Mouse (Mus musculus): ENCODE measurements around the gene Cdc42ep1. TPM values are rescaled to one million over a fixed set of nuclear protein-coding genes. Genes with fewer than 3 reads are reported as not detected.
A peak's percentile ranks its signal among the peaks of the same experiment; 100 is the strongest.

The Cdc42ep1 gene
- polyA plus RNA-seq, 1 experiment from 2014 or later = 9.0 TPM

DNA sequence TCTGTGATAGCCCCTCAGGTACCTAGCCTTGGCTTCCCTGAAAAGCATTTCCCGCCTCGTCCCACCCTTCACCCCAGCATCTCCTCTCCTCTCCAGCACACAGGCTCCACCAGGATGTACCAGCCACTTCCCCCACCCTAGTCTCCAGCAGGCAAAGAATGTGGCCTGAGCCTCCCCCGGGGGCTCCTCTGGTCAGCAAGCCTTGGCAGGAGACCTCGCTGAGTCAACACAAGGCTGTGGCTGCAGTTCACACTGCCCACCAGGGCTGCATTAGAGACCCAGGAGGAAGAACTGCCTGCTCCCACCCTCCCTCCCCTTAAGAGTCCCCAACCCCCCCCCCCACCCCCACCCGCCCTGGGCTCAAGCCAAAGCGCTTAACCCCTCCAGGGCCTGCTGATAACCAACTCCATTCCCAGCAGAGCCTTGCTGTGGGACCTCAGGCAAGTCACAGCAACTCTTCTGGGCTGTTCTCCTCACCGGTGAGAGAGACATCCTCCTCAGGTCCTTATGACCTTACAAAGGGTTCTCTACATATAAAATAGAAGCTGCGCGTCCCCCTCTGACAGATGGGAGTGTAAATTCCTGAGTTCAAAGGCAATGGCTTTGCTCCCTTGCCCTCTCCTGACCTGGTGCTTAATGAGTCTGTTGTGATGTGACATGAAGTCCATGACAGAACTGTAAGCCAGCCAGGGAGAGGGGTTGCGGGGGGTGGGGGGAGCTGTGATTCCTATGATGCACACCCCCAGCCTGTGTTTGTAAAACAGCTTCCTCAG lies 8.0 kb upstream of the Cdc42ep1 start:
- Histone ChIP-seq H3K27ac (ENCODE audit: low read depth, low read length) (no peak overlapping the region), H3K4me1 (ENCODE audit: control insufficient read depth, insufficient read depth, low read length) (peaks cover 28% of the 10 kb centered on the region), H3K36me3 (ENCODE audit: control insufficient read depth, insufficient read depth, low read length) (no peaks in the 10 kb centered on the region), H3K27me3 (ENCODE audit: control insufficient read depth, insufficient read depth, low read length) (no peaks in the 10 kb centered on the region), H3K4me3 (ENCODE audit: low read depth, low read length) (no peak overlapping the region), H3K4me2 (no peak overlapping the region), H3K9me3 (ENCODE audit: control insufficient read depth, low read length) (no peaks in the 10 kb centered on the region), H3K9ac (ENCODE audit: low read length) (no peak overlapping the region)
- no peak for ATAC-seq (ENCODE audit: low FRiP score)
- no peak for DNase-seq (ENCODE audit: low spot score, missing footprints)
- WGBS = 61% methylated on average over 9 of the region's 10 CpGs

GRCm38 (mm10) chr15:78835200-78836085 lies 7.0 kb upstream of the Cdc42ep1 start:
- peak overlapping the region; percentile 25; the same call in 1 of the 2 replicates for H3K27ac ChIP-seq (ENCODE audit: low read depth, low read length)
- H3K4me2 ChIP-seq = no peak overlapping the region
- no peaks in the 10 kb centered on the region for H3K9me3 ChIP-seq (ENCODE audit: control insufficient read depth, low read length)
- peaks cover 3% of the 10 kb centered on the region; the same call in 1 of the 2 replicates for H3K27me3 ChIP-seq (ENCODE audit: control insufficient read depth, insufficient read depth, low read length)
- ATAC-seq (ENCODE audit: low FRiP score) (no peak), DNase-seq (ENCODE audit: low spot score, missing footprints) (peak; percentile 91)
- WGBS = 12% methylated on average over 12 of the region's 12 CpGs
- H3K9ac ChIP-seq (ENCODE audit: low read length) = peak overlapping the region; percentile 20
- no peak overlapping the region for H3K4me3 ChIP-seq (ENCODE audit: low read depth, low read length)
- H3K4me1 ChIP-seq (ENCODE audit: control insufficient read depth, insufficient read depth, low read length) = peaks cover 36% of the 10 kb centered on the region
- no peaks in the 10 kb centered on the region for H3K36me3 ChIP-seq (ENCODE audit: control insufficient read depth, insufficient read depth, low read length)

DNA sequence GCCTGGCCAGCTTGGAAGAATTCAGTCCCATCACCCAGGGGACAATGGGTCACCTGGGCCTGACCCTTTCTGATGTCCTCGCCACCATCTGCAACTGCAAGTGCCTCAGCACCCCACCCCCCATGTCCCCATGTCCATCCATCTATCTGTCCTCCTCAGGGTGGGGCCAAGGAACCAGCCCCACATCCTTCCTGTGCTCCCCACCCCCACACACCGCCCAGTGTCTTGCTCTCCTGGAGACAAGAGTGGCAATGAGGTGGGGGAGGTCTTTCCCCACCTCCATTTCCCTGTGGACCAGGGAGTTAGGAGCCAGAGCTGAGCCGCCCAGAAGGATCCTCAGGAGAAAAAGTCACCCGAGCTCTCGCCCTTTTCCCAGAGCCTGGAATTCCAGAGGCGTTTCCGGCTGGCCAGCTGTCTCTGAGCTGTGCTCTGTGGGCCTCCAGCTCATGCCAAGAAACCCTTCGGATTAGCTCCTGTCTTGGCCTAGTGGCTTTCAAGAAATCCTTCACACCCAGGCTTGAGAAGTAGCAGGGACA lies 6.3 kb upstream of the Cdc42ep1 start:
- no peak for DNase-seq (ENCODE audit: low spot score, missing footprints)
- Histone ChIP-seq H3K36me3 (ENCODE audit: control insufficient read depth, insufficient read depth, low read length) (no peaks in the 10 kb centered on the region), H3K27ac (ENCODE audit: low read depth, low read length) (peak overlapping the region; percentile 3; the same call in 1 of the 2 replicates), H3K9ac (ENCODE audit: low read length) (no peak overlapping the region), H3K4me2 (no peak overlapping the region), H3K9me3 (ENCODE audit: control insufficient read depth, low read length) (no peaks in the 10 kb centered on the region), H3K4me3 (ENCODE audit: low read depth, low read length) (no peak overlapping the region), H3K4me1 (ENCODE audit: control insufficient read depth, insufficient read depth, low read length) (peaks cover 36% of the 10 kb centered on the region), H3K27me3 (ENCODE audit: control insufficient read depth, insufficient read depth, low read length) (peaks cover 7% of the 10 kb centered on the region; the same call in 1 of the 2 replicates)
- ATAC-seq (ENCODE audit: low FRiP score) = no peak
- WGBS = 42% methylated on average over 8 of the region's 8 CpGs

DNA sequence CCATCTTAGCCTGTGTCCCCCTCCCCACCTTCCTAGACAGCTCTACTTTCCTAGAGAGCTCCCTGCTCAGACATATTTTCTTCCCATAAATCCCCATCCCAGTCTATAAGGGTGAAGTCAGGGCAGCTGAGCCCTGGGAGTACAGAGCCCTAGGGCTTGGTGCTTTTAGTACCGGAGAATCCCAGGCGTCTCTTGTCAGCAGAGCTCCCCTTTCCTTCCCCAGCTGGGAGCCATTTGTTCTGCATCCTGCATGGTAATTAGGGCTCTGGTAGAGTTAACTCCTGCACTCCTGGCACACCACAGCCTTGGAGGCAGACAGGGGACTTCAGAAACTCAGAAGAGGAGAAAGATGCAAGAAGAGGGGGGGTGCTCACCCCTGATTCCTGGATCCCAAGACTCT lies 2.7 kb upstream of the Cdc42ep1 start:
- Histone ChIP-seq H3K36me3 (ENCODE audit: control insufficient read depth, insufficient read depth, low read length) (no peaks in the 10 kb centered on the region), H3K4me3 (ENCODE audit: low read depth, low read length) (no peak overlapping the region), H3K27me3 (ENCODE audit: control insufficient read depth, insufficient read depth, low read length) (peaks cover 31% of the 10 kb centered on the region), H3K9ac (ENCODE audit: low read length) (0 out of 2 replicates have a peak overlapping the region, but pooled peaks have one; percentile 38), H3K4me2 (no peak overlapping the region), H3K27ac (ENCODE audit: low read depth, low read length) (no peak overlapping the region), H3K4me1 (ENCODE audit: control insufficient read depth, insufficient read depth, low read length) (peaks cover 33% of the 10 kb centered on the region), H3K9me3 (ENCODE audit: control insufficient read depth, low read length) (no peaks in the 10 kb centered on the region)
- ATAC-seq (ENCODE audit: low FRiP score) (no peak), DNase-seq (ENCODE audit: low spot score, missing footprints) (no peak)
- 2% methylated on average over 2 of the region's 2 CpGs for WGBS

DNA sequence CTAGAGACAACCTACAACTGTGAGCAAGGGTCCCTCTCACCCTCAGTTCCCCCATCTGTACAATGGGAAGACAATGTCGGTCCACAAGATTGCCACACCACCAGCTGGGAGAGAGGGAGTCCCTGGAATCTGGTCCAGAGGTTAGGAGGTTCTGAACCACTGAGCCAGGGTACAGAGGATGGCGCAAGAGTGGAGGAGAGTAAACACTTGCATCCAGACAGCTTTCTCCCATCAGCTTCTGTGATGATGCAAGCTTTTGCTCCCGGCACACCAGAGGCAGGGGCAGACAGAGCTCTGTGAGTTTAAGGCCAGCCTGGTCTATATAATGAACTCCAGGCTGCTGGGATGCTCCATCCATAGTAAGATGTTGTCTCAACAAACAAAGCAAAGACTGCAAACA lies 2.2 kb upstream of the Cdc42ep1 start:
- H3K36me3 ChIP-seq (ENCODE audit: control insufficient read depth, insufficient read depth, low read length) = no peaks in the 10 kb centered on the region
- peaks cover 31% of the 10 kb centered on the region for H3K4me1 ChIP-seq (ENCODE audit: control insufficient read depth, insufficient read depth, low read length)
- no peak for DNase-seq (ENCODE audit: low spot score, missing footprints)
- peaks cover 31% of the 10 kb centered on the region for H3K27me3 ChIP-seq (ENCODE audit: control insufficient read depth, insufficient read depth, low read length)
- no peak for ATAC-seq (ENCODE audit: low FRiP score)
- H3K4me3 ChIP-seq (ENCODE audit: low read depth, low read length) = no peak overlapping the region
- no peak overlapping the region for H3K4me2 ChIP-seq
- no peak overlapping the region for H3K9ac ChIP-seq (ENCODE audit: low read length)
- 58% methylated on average over 3 of the region's 3 CpGs for WGBS
- H3K9me3 ChIP-seq (ENCODE audit: control insufficient read depth, low read length) = no peaks in the 10 kb centered on the region
- H3K27ac ChIP-seq (ENCODE audit: low read depth, low read length) = no peak overlapping the region

GRCm38 (mm10) chr15:78840751-78841150 lies 1.7 kb upstream of the Cdc42ep1 start:
- Histone ChIP-seq H3K9me3 (ENCODE audit: control insufficient read depth, low read length) (no peaks in the 10 kb centered on the region), H3K4me1 (ENCODE audit: control insufficient read depth, insufficient read depth, low read length) (peaks cover 26% of the 10 kb centered on the region), H3K27me3 (ENCODE audit: control insufficient read depth, insufficient read depth, low read length) (peaks cover 31% of the 10 kb centered on the region), H3K36me3 (ENCODE audit: control insufficient read depth, insufficient read depth, low read length) (no peaks in the 10 kb centered on the region), H3K27ac (ENCODE audit: low read depth, low read length) (no peak overlapping the region), H3K4me3 (ENCODE audit: low read depth, low read length) (no peak overlapping the region), H3K9ac (ENCODE audit: low read length) (no peak overlapping the region), H3K4me2 (no peak overlapping the region)
- no peak for ATAC-seq (ENCODE audit: low FRiP score)
- DNase-seq (ENCODE audit: low spot score, missing footprints) = no peak
- 53% methylated on average over 11 of the region's 11 CpGs for WGBS

DNA sequence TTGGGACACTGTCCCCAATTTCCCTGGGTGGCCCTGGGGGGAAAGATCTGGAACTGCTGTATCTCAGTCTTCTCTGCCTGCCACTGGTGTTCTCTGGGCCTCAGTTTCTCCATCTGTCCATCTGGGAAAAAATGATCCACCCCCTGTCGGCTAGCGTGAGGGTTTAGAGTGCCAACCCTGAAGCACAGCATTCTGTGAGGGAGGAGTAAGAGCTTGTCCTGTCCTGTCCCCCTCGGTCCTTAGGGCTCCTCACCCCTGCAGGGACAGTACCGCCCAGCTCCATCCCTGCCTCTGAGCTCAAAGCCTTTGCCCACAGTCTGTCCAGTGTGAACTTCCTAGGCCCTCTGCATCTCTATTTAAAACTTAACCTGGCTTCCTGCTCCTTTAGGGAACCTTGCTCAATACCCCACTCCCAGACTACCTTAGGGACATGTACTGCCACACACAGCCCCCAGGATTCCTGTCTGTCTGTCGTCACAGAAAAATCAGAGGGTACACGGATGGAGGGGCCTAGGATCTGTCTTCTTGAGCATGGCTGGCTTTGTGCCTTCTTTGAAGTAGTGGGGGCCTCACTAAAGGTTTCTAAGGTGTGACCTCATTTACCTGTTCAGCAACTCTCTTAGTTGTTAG lies 1.1 kb upstream of the Cdc42ep1 start:
- Histone ChIP-seq H3K27ac (ENCODE audit: low read depth, low read length) (no peak overlapping the region), H3K4me2 (no peak overlapping the region), H3K9ac (ENCODE audit: low read length) (no peak overlapping the region), H3K4me3 (ENCODE audit: low read depth, low read length) (no peak overlapping the region), H3K4me1 (ENCODE audit: control insufficient read depth, insufficient read depth, low read length) (peaks cover 21% of the 10 kb centered on the region), H3K27me3 (ENCODE audit: control insufficient read depth, insufficient read depth, low read length) (peaks cover 31% of the 10 kb centered on the region), H3K36me3 (ENCODE audit: control insufficient read depth, insufficient read depth, low read length) (no peaks in the 10 kb centered on the region), H3K9me3 (ENCODE audit: control insufficient read depth, low read length) (no peaks in the 10 kb centered on the region)
- WGBS = 32% methylated on average over 6 of the region's 6 CpGs
- ATAC-seq (ENCODE audit: low FRiP score) (no peak), DNase-seq (ENCODE audit: low spot score, missing footprints) (no peak)

GRCm38 (mm10) chr15:78843581-78844469 lies 1.4 kb downstream of the Cdc42ep1 start:
- peaks cover 21% of the 10 kb centered on the region for H3K4me1 ChIP-seq (ENCODE audit: control insufficient read depth, insufficient read depth, low read length)

More at GRCm38 (mm10) chr15:78843581-78844469, 1.4 kb downstream of the Cdc42ep1 start:
- Histone ChIP-seq H3K27me3 (ENCODE audit: control insufficient read depth, insufficient read depth, low read length) (peaks cover 31% of the 10 kb centered on the region), H3K9me3 (ENCODE audit: control insufficient read depth, low read length) (no peaks in the 10 kb centered on the region), H3K27ac (ENCODE audit: low read depth, low read length) (no peak overlapping the region), H3K9ac (ENCODE audit: low read length) (no peak overlapping the region), H3K36me3 (ENCODE audit: control insufficient read depth, insufficient read depth, low read length) (no peaks in the 10 kb centered on the region), H3K4me3 (ENCODE audit: low read depth, low read length) (no peak overlapping the region), H3K4me2 (peak overlapping the region; percentile 85; the same call in 1 of the 2 replicates)
- WGBS = 44% methylated on average over 21 of the region's 21 CpGs
- ATAC-seq (ENCODE audit: low FRiP score) (no peak), DNase-seq (ENCODE audit: low spot score, missing footprints) (peak; percentile 91)

Data from midbrain, embryonic 11.5 days (tissue).